Mouse (Mus musculus) ES-Bruce4 (cell line): ENCODE measurements at regions not wholly inside any gene's neighbourhood (a gene's known extent, or its start where the extent isn't known, plus 50 kb on each side); places are given as distances from the start of the nearest gene placed in this dataset.

ENCODE experiments used
- H3K27ac ChIP-seq: 2 replicates; pipeline ENCODE4 v1.5.1; 2012; ENCODE audit warnings: low read length, inconsistent platforms; ENCODE audit not compliant: insufficient read depth
- H3K27me3 ChIP-seq: 2 replicates; pipeline ENCODE4 v1.6.1; 2012; ENCODE audit warnings: mild to moderate bottlenecking, low read length, inconsistent platforms; ENCODE audit not compliant: control insufficient read depth, poor library complexity, insufficient read depth, severe bottlenecking
- H3K36me3 ChIP-seq: 2 replicates; pipeline ENCODE4 v1.6.1; 2012; ENCODE audit warnings: inconsistent platforms, mild to moderate bottlenecking, low read length, moderate library complexity; ENCODE audit not compliant: control insufficient read depth, poor library complexity, insufficient read depth, severe bottlenecking
- H3K4me1 ChIP-seq: one replicate; pipeline ENCODE4 v1.8.1; 2011; ENCODE audit warnings: low read length; ENCODE audit not compliant: control insufficient read depth, insufficient read depth
- H3K4me3 ChIP-seq: 2 replicates; pipeline ENCODE4 v1.5.1; 2011; ENCODE audit warnings: low read depth, mild to moderate bottlenecking, low read length
- H3K9ac ChIP-seq: 2 replicates; pipeline ENCODE4 v1.6.1; 2012; ENCODE audit warnings: low read depth, mild to moderate bottlenecking, inconsistent platforms; ENCODE audit not compliant: poor library complexity, severe bottlenecking
- H3K9me3 ChIP-seq: replicated peaks from 2 replicates; pipeline ENCODE4 v1.6.1; 2012; ENCODE audit warnings: mild to moderate bottlenecking, low read length, inconsistent platforms; ENCODE audit not compliant: control insufficient read depth, poor library complexity, insufficient read depth, severe bottlenecking
- CTCF ChIP-seq: IDR thresholded peaks from one replicate; pipeline ENCODE4 v1.8.1; 2011; ENCODE audit warnings: low read depth, low read length
- EP300 ChIP-seq: IDR thresholded peaks from 2 replicates; pipeline ENCODE4 v1.6.1; 2011; ENCODE audit warnings: low read depth, low read length; ENCODE audit not compliant: insufficient read depth
- POLR2A ChIP-seq: IDR thresholded peaks from one replicate; pipeline ENCODE4 v1.8.1; 2011; ENCODE audit warnings: low read length; ENCODE audit not compliant: insufficient read depth

GRCm38 (mm10) chr13:5802826-5803225, 58.5 kb upstream of the Klf6 start:
- Histone ChIP-seq H3K27me3 (no peaks in the 10 kb centered on the region), H3K9ac (no peak overlapping the region), H3K36me3 (no peaks in the 10 kb centered on the region), H3K4me1 (no peaks in the 10 kb centered on the region), H3K27ac (peak overlapping the region; percentile 98), H3K4me3 (no peak overlapping the region), H3K9me3 (no peaks in the 10 kb centered on the region)
- TF ChIP-seq EP300 (peak; percentile 65; the same call in 1 of the 2 replicates), CTCF (no peak), POLR2A (no peak)

GRCm38 (mm10) chr13:5803540-5804380, 57.5 kb upstream of the Klf6 start:
- H3K27me3 ChIP-seq = no peaks in the 10 kb centered on the region
- H3K9me3 ChIP-seq = no peaks in the 10 kb centered on the region
- H3K27ac ChIP-seq = peak overlapping the region; percentile 98
- H3K4me1 ChIP-seq = no peaks in the 10 kb centered on the region
- H3K4me3 ChIP-seq = no peak overlapping the region
- no peaks in the 10 kb centered on the region for H3K36me3 ChIP-seq
- no peak overlapping the region for H3K9ac ChIP-seq
- no peak for TF ChIP-seq EP300
- TF ChIP-seq CTCF = no peak
- TF ChIP-seq POLR2A = no peak

- H3K9me3 ChIP-seq = no peaks in the 10 kb centered on the region
- no peaks in the 10 kb centered on the region for H3K36me3 ChIP-seq
- H3K27ac ChIP-seq = peak overlapping the region; percentile 98
- TF ChIP-seq EP300 = peak; percentile 53; the same call in 1 of the 2 replicates
- no peak for TF ChIP-seq POLR2A
- no peaks in the 10 kb centered on the region for H3K4me1 ChIP-seq
- H3K9ac ChIP-seq = peak overlapping the region; percentile 61; the same call in 1 of the 2 replicates
- no peak overlapping the region for H3K4me3 ChIP-seq
- no peaks in the 10 kb centered on the region for H3K27me3 ChIP-seq
Measured at GRCm38 (mm10) chr13:5804381-5804941, 56.8 kb upstream of the Klf6 start.

- Histone ChIP-seq H3K27me3 (no peaks in the 10 kb centered on the region), H3K4me3 (no peak overlapping the region), H3K9me3 (peaks cover 3% of the 10 kb centered on the region; the same call in 1 of the 2 replicates), H3K36me3 (no peaks in the 10 kb centered on the region), H3K9ac (no peak overlapping the region), H3K4me1 (no peaks in the 10 kb centered on the region), H3K27ac (no peak overlapping the region)
- TF ChIP-seq CTCF (no peak), EP300 (no peak), POLR2A (no peak)
Measured at GRCm38 (mm10) chr13:5808380-5808779, 52.9 kb upstream of the Klf6 start.
